Mouse (Mus musculus): ENCODE measurements at regions not wholly inside any gene's neighbourhood (a gene's known extent, or its start where the extent isn't known, plus 50 kb on each side); places are given as distances from the start of the nearest gene placed in this dataset.

- TF ChIP-seq POLR2A (IDR thresholded peaks at IDR 0.05; ENCODE audit: control insufficient read depth, extremely low read depth, insufficient read depth, low read length, poor library complexity) = no peak
- TF ChIP-seq CTCF (IDR thresholded peaks at IDR 0.05; ENCODE audit: borderline replicate concordance, control insufficient read depth, extremely low read depth, insufficient read depth, low read length, poor library complexity) = no peak
Observed at GRCm38 (mm10) chr9:94089759-94090158, 448.1 kb downstream of the 1190002N15Rik start.

Data from thymus, adult 2 months (tissue).